Mouse (Mus musculus): Measurements from ENCODE around the gene Actl6a. TPM values are rescaled to one million over a fixed set of nuclear protein-coding genes. Genes with fewer than 3 reads are reported as not detected.
"Not testable (repeated sequence)": the region's sequence is repeated elsewhere in the genome, so short reads cannot be mapped to it uniquely, and the experiment has no call there.

Gene Actl6a
- total RNA-seq (2021): 10 to 100 TPM; 60.0 to 64.9 TPM
- long read RNA-seq, experiment 1, transcript Actl6a-201 (14 exons, 2,010 nt): major isoform, 60 of 69 reads
- long read RNA-seq, experiment 1, partial matches to known transcripts: 4 of 69 reads
- long read RNA-seq, experiment 1, other reads (novel, unspliced or antisense): 5 of 69 reads
- long read RNA-seq, experiment 2, transcript Actl6a-201 (14 exons, 2,010 nt): major isoform, 95 of 144 reads
- long read RNA-seq, experiment 2, partial matches to known transcripts: 4 of 144 reads
- long read RNA-seq, experiment 2, other reads (novel, unspliced or antisense): 44 of 144 reads

GRCm38 (mm10) chr3:32705647-32706348 is at the start of gene Actl6a:
Gene Actl6a (plus strand): TSS chr3:32706298.
- not testable (repeated sequence) for DNase-seq (ENCODE audit: low spot score in 2 of 2)

- no peak for DNase-seq (ENCODE audit: low spot score in 2 of 2)
These were observed 49.6 kb upstream of the Actl6a start for GRCm38 (mm10) chr3:32656398-32656994.

- DNase-seq (ENCODE audit: low spot score in 2 of 2): no peak
These were observed 47.7 kb upstream of the Actl6a start for GRCm38 (mm10) chr3:32658401-32658800.

GRCm38 (mm10) chr3:32658821-32659220 is 47.3 kb upstream of the Actl6a start:
- no peak for DNase-seq (ENCODE audit: low spot score in 2 of 2)

GRCm38 (mm10) chr3:32659506-32659905 is 46.6 kb upstream of the Actl6a start:
- DNase-seq (ENCODE audit: low spot score in 2 of 2): no peak

GRCm38 (mm10) chr3:32660276-32660675 is 45.8 kb upstream of the Actl6a start:
- no peak for DNase-seq (ENCODE audit: low spot score in 2 of 2)

- DNase-seq (ENCODE audit: low spot score in 2 of 2): no peak
These were observed 45.1 kb upstream of the Actl6a start for GRCm38 (mm10) chr3:32660831-32661555.

GRCm38 (mm10) chr3:32661556-32661930 is 44.6 kb upstream of the Actl6a start:
- no peak for DNase-seq (ENCODE audit: low spot score in 2 of 2)

- no peak for DNase-seq (ENCODE audit: low spot score in 2 of 2)
These were observed 37.7 kb upstream of the Actl6a start for GRCm38 (mm10) chr3:32668256-32668959.

- no peak for DNase-seq (ENCODE audit: low spot score in 2 of 2)
These were observed 36.9 kb upstream of the Actl6a start for GRCm38 (mm10) chr3:32669211-32669610.

GRCm38 (mm10) chr3:32670196-32670595 is 35.9 kb upstream of the Actl6a start:
- no peak for DNase-seq (ENCODE audit: low spot score in 2 of 2)

GRCm38 (mm10) chr3:32673151-32673550 is 32.9 kb upstream of the Actl6a start:
- DNase-seq (ENCODE audit: low spot score in 2 of 2): no peak

- peak in 1 of 2 experiments; percentile 11 for DNase-seq (ENCODE audit: low spot score in 2 of 2)
These were observed 29.7 kb upstream of the Actl6a start for GRCm38 (mm10) chr3:32676393-32676792.

- no peak for DNase-seq (ENCODE audit: low spot score in 2 of 2)
These were observed 23.1 kb upstream of the Actl6a start for GRCm38 (mm10) chr3:32682910-32683531.

- DNase-seq (ENCODE audit: low spot score in 2 of 2): no peak
These were observed 21.5 kb upstream of the Actl6a start for GRCm38 (mm10) chr3:32684631-32685030.

GRCm38 (mm10) chr3:32686537-32686936 is 19.6 kb upstream of the Actl6a start:
- DNase-seq (ENCODE audit: low spot score in 2 of 2): no peak

- no peak for DNase-seq (ENCODE audit: low spot score in 2 of 2)
These were observed 18.9 kb upstream of the Actl6a start for GRCm38 (mm10) chr3:32687156-32687555.

GRCm38 (mm10) chr3:32689567-32689999 is 16.5 kb upstream of the Actl6a start:
- no peak for DNase-seq (ENCODE audit: low spot score in 2 of 2)

GRCm38 (mm10) chr3:32690008-32690407 is 16.1 kb upstream of the Actl6a start:
- no peak for DNase-seq (ENCODE audit: low spot score in 2 of 2)

GRCm38 (mm10) chr3:32690901-32691300 is 15.2 kb upstream of the Actl6a start:
- DNase-seq (ENCODE audit: low spot score in 2 of 2): no peak
